Mouse (Mus musculus) stomach, postnatal 0 days (tissue): ENCODE results near the gene F2rl3. TPM values are rescaled to one million over a fixed set of nuclear protein-coding genes. Genes with fewer than 3 reads are reported as not detected.

Source experiments
- ATAC-seq: fragments of 200-750 bp; cut with Nextera tagmentation; 2 replicates; pipeline ENCODE4 v1.8.0; 2017; ENCODE audit not compliant: low FRiP score, low TSS enrichment
- DNase-seq: peaks from one replicate; pipeline ENCODE4 v3.0.0-alpha.2; 2016; ENCODE audit warnings: low spot score
- H3K27ac ChIP-seq: fragments of 300-500 bp; sonication (generic); replicated peaks from 2 replicates; pipeline ENCODE4 v1.5.1; 2014; ENCODE audit warnings: mild to moderate bottlenecking, control low read depth
- H3K27me3 ChIP-seq: fragments of 300-500 bp; sonication (generic); 2 replicates; pipeline ENCODE4 v1.6.1; 2014; ENCODE audit warnings: low read length; ENCODE audit not compliant: control insufficient read depth, insufficient read depth
- H3K36me3 ChIP-seq: fragments of 300-500 bp; sonication (generic); 2 replicates; pipeline ENCODE4 v1.6.1; 2014; ENCODE audit warnings: low read length, mixed read lengths; ENCODE audit not compliant: control insufficient read depth, insufficient read depth
- H3K4me1 ChIP-seq: fragments of 300-500 bp; sonication (generic); replicated peaks from 2 replicates; pipeline ENCODE4 v1.6.1; 2014; ENCODE audit warnings: antibody characterized with exemption; ENCODE audit not compliant: control insufficient read depth, insufficient read depth
- H3K4me2 ChIP-seq: fragments of 300-500 bp; sonication (generic); replicated peaks from 2 replicates; pipeline ENCODE4 v1.6.1; 2014; ENCODE audit warnings: low read depth, mild to moderate bottlenecking, control low read depth, moderate library complexity
- H3K4me3 ChIP-seq: fragments of 300-500 bp; sonication (generic); 2 replicates; pipeline ENCODE4 v1.5.1; 2014; ENCODE audit warnings: low read depth, low read length, control low read depth
- H3K9ac ChIP-seq: fragments of 300-500 bp; sonication (generic); 2 replicates; pipeline ENCODE4 v1.6.1; 2014; ENCODE audit warnings: mild to moderate bottlenecking, low read length, control low read depth, mixed read lengths
- H3K9me3 ChIP-seq: fragments of 300-500 bp; sonication (generic); 2 replicates; pipeline ENCODE4 v1.6.1; 2016; ENCODE audit warnings: low read length; ENCODE audit not compliant: control insufficient read depth
- CTCF ChIP-seq: IDR thresholded peaks from 2 replicates; pipeline ENCODE4 v1.5.1; 2016; ENCODE audit warnings: antibody characterized with exemption, low read depth, mild to moderate bottlenecking, moderate library complexity
- EP300 ChIP-seq: optimal IDR thresholded peaks from 2 replicates; pipeline ENCODE3; 2016; ENCODE audit warnings: antibody characterized with exemption
- WGBS: fragments of 180-500 bp; shearing (Covaris S2); extraction: QIAGEN DNeasy Blood & Tissue Kit; methylation state at CpG from one replicate; pipeline ENCODE4 v1.1.7; 2014; 5-methylcytosine and 5-hydroxymethylcytosine counted together
- polyA plus RNA-seq: library from polyadenylated mRNA; unstranded; fragments of >200 nt; fragmentation: Nextera tagmentation; extraction: Ambion mirVana; gene quantifications from 2 replicates; pipeline ENCODE4 v1.2.1, GENCODE M21; 2015

The F2rl3 gene
- polyA plus RNA-seq, 1 experiment from 2014 or later, result 1.6 TPM

DNA sequence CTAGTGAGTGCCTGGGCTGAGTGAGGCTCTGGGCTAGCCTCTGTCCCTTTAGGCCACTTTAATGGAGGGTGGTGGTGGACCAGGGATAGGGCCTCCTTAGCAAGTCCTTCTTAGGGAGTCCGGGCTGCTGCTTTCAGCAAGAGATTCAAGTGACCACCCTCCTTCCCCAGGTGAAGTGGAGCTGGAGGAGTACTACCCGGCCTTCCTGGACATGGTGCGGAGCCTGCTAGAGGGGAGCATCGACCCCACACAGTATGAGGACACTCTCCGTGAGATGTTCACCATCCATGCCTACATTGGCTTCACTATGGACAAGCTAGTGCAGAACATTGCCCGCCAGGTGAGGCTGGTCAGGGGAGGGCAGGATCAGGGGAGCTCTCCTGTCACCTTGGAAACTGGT lies 11.4 kb upstream of the F2rl3 start:
- no peaks in the 10 kb centered on the region for H3K27me3 ChIP-seq
- DNase-seq, result peak; percentile 10
- 93% methylated on average over 6 of the region's 6 CpGs for WGBS
- no peak overlapping the region for H3K4me2 ChIP-seq
- H3K36me3 ChIP-seq, result peaks cover 45% of the 10 kb centered on the region
- H3K9ac ChIP-seq, result no peak overlapping the region
- H3K9me3 ChIP-seq, result no peaks in the 10 kb centered on the region
- no peak overlapping the region for H3K4me3 ChIP-seq
- H3K27ac ChIP-seq, result no peak overlapping the region
- TF ChIP-seq EP300 (no peak), CTCF (no peak)
- no peaks in the 10 kb centered on the region for H3K4me1 ChIP-seq
- no peak for ATAC-seq

GRCm38 (mm10) chr8:72751126-72751525 lies 10.6 kb upstream of the F2rl3 start:
- H3K27me3 ChIP-seq, result no peaks in the 10 kb centered on the region
- no peaks in the 10 kb centered on the region for H3K4me1 ChIP-seq
- H3K4me3 ChIP-seq, result no peak overlapping the region
- TF ChIP-seq CTCF, result peak; percentile 19; the same call in 1 of the 2 replicates
- no peak for TF ChIP-seq EP300
- no peak overlapping the region for H3K27ac ChIP-seq
- H3K36me3 ChIP-seq, result peaks cover 46% of the 10 kb centered on the region
- WGBS, result 83% methylated on average over 3 of the region's 3 CpGs
- DNase-seq (peak; percentile 10), ATAC-seq (no peak)
- no peak overlapping the region for H3K4me2 ChIP-seq
- H3K9ac ChIP-seq, result no peak overlapping the region
- H3K9me3 ChIP-seq, result no peaks in the 10 kb centered on the region

DNA sequence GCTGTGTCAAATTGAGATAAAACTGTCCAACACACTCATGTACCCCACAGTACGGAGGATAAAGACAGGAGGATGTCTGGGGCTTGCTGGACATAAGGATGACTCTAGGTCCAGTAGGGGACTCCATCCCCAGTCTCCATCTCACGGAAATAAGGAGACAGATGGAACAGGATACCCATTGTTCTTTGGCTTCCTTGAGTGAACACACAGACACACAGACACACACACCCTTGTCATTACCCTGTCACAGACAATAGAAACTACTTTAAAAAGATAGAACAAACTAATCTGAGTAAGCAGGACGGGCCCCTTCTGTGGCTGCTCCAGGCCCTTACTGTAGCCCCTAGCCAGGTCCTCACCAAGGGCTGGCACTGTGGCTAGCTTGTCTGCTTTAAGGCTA lies 9.4 kb upstream of the F2rl3 start:
- H3K4me1 ChIP-seq, result no peaks in the 10 kb centered on the region
- no peaks in the 10 kb centered on the region for H3K27me3 ChIP-seq
- H3K36me3 ChIP-seq, result peaks cover 49% of the 10 kb centered on the region
- peak; percentile 2 for DNase-seq
- no peak overlapping the region for H3K4me3 ChIP-seq
- H3K9me3 ChIP-seq, result no peaks in the 10 kb centered on the region
- 78% methylated on average over 3 of the region's 3 CpGs for WGBS
- TF ChIP-seq CTCF (no peak), EP300 (no peak)
- no peak overlapping the region for H3K4me2 ChIP-seq
- no peak for ATAC-seq
- H3K27ac ChIP-seq, result no peak overlapping the region
- no peak overlapping the region for H3K9ac ChIP-seq

GRCm38 (mm10) chr8:72753165-72753564 lies 8.5 kb upstream of the F2rl3 start:
- H3K4me1 ChIP-seq, result no peaks in the 10 kb centered on the region
- DNase-seq (peak; percentile 5), ATAC-seq (no peak)
- no peak overlapping the region for H3K27ac ChIP-seq
- no peaks in the 10 kb centered on the region for H3K9me3 ChIP-seq
- no peak overlapping the region for H3K4me3 ChIP-seq
- no peak overlapping the region for H3K9ac ChIP-seq
- H3K4me2 ChIP-seq, result no peak overlapping the region
- 94% methylated on average over 9 of the region's 9 CpGs for WGBS
- peaks cover 44% of the 10 kb centered on the region for H3K36me3 ChIP-seq
- TF ChIP-seq EP300 (no peak), CTCF (no peak)
- H3K27me3 ChIP-seq, result no peaks in the 10 kb centered on the region

GRCm38 (mm10) chr8:72753781-72754180 lies 7.9 kb upstream of the F2rl3 start:
- WGBS, result 95% methylated on average over 2 of the region's 2 CpGs
- no peak overlapping the region for H3K4me2 ChIP-seq
- H3K9me3 ChIP-seq, result no peaks in the 10 kb centered on the region
- no peaks in the 10 kb centered on the region for H3K27me3 ChIP-seq
- ATAC-seq (no peak), DNase-seq (peak; percentile 5)
- H3K4me1 ChIP-seq, result no peaks in the 10 kb centered on the region
- no peak overlapping the region for H3K9ac ChIP-seq
- H3K27ac ChIP-seq, result no peak overlapping the region
- no peak overlapping the region for H3K4me3 ChIP-seq
- TF ChIP-seq EP300 (no peak), CTCF (no peak)
- H3K36me3 ChIP-seq, result peaks cover 40% of the 10 kb centered on the region

DNA sequence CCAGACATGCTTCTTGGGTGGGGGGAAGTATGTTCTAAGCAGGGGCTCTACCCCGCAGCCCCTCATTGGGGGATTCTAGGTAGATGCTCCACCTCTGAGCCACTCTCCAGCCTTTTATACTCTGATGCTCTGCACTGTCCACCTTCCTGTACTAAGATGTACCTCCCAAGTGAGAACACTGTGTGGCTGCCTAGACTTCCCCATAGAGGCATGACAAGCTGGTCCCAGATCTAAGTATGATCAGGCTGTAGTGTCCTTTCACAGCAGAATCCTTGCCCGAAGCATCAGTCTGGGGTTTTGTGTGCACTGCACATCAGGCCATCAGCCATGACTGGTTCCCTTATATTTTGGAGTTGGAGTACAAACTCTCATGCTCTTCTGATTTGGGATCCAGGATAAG lies 5.6 kb upstream of the F2rl3 start:
- Histone ChIP-seq H3K36me3 (peaks cover 34% of the 10 kb centered on the region), H3K27ac (no peak overlapping the region), H3K9me3 (no peaks in the 10 kb centered on the region), H3K27me3 (no peaks in the 10 kb centered on the region), H3K4me2 (no peak overlapping the region), H3K9ac (no peak overlapping the region), H3K4me1 (no peaks in the 10 kb centered on the region), H3K4me3 (no peak overlapping the region)
- no peak for ATAC-seq
- WGBS, result 95% methylated on average over 2 of the region's 2 CpGs
- DNase-seq, result peak; percentile 8
- TF ChIP-seq CTCF (no peak), EP300 (no peak)
